Mouse (Mus musculus) hindbrain, embryonic 11.5 days (tissue): Measurements from ENCODE around the gene Erfe. TPM values are rescaled to one million over a fixed set of nuclear protein-coding genes. Genes with fewer than 3 reads are reported as not detected.

ENCODE experiments used
- ATAC-seq: fragments of 200-750 bp; cut with Nextera tagmentation; 2 replicates; pipeline ENCODE4 v1.8.0; 2017; ENCODE audit warnings: mild to moderate bottlenecking, moderate TSS enrichment, moderate library complexity; ENCODE audit not compliant: low FRiP score
- DNase-seq: peaks from one replicate; pipeline ENCODE4 v3.0.0-alpha.2; 2015; ENCODE audit warnings: low spot score
- H3K27ac ChIP-seq: fragments of 300-500 bp; sonication (generic); 2 replicates; pipeline ENCODE4 v1.5.1; 2014; ENCODE audit warnings: mild to moderate bottlenecking, low read depth, low read length
- H3K27me3 ChIP-seq: fragments of 300-500 bp; sonication (generic); 2 replicates; pipeline ENCODE4 v1.6.1; 2014; ENCODE audit warnings: mild to moderate bottlenecking, low read length, moderate library complexity, mixed read lengths; ENCODE audit not compliant: control insufficient read depth, insufficient read depth
- H3K36me3 ChIP-seq: fragments of 300-500 bp; sonication (generic); 2 replicates; pipeline ENCODE4 v1.6.1; 2014; ENCODE audit warnings: mild to moderate bottlenecking, low read length, moderate library complexity, mixed read lengths; ENCODE audit not compliant: control insufficient read depth, insufficient read depth
- H3K4me1 ChIP-seq: fragments of 300-500 bp; sonication (generic); replicated peaks from 2 replicates; pipeline ENCODE4 v1.6.1; 2014; ENCODE audit warnings: low read length, mixed read lengths; ENCODE audit not compliant: control insufficient read depth, insufficient read depth
- H3K4me2 ChIP-seq: fragments of 300-500 bp; sonication (generic); replicated peaks from 2 replicates; pipeline ENCODE4 v1.6.1; 2014; ENCODE audit warnings: mild to moderate bottlenecking, low read depth, low read length
- H3K4me3 ChIP-seq: fragments of 300-500 bp; sonication (generic); 2 replicates; pipeline ENCODE4 v1.5.1; 2014; ENCODE audit warnings: low read depth, low read length
- H3K9ac ChIP-seq: fragments of 300-500 bp; sonication (generic); 2 replicates; pipeline ENCODE4 v1.6.1; 2014; ENCODE audit warnings: low read depth, low read length
- H3K9me3 ChIP-seq: fragments of 300-500 bp; sonication (generic); 2 replicates; pipeline ENCODE4 v1.6.1; 2016; ENCODE audit warnings: low read length; ENCODE audit not compliant: control insufficient read depth
- WGBS: fragments of 180-500 bp; shearing (Covaris S2); extraction: QIAGEN DNeasy Blood & Tissue Kit; methylation state at CpG from one replicate; pipeline ENCODE4 v1.1.7; 2014; 5-methylcytosine and 5-hydroxymethylcytosine counted together
- polyA plus RNA-seq: library from polyadenylated mRNA; unstranded; fragments of >200 nt; fragmentation: Nextera tagmentation; extraction: Ambion mirVana; gene quantifications from 2 replicates; pipeline ENCODE4 v1.2.1, GENCODE M21; 2014

Gene Erfe
- polyA plus RNA-seq, result 0.68 and 1.0 TPM in 2 replicates

DNA sequence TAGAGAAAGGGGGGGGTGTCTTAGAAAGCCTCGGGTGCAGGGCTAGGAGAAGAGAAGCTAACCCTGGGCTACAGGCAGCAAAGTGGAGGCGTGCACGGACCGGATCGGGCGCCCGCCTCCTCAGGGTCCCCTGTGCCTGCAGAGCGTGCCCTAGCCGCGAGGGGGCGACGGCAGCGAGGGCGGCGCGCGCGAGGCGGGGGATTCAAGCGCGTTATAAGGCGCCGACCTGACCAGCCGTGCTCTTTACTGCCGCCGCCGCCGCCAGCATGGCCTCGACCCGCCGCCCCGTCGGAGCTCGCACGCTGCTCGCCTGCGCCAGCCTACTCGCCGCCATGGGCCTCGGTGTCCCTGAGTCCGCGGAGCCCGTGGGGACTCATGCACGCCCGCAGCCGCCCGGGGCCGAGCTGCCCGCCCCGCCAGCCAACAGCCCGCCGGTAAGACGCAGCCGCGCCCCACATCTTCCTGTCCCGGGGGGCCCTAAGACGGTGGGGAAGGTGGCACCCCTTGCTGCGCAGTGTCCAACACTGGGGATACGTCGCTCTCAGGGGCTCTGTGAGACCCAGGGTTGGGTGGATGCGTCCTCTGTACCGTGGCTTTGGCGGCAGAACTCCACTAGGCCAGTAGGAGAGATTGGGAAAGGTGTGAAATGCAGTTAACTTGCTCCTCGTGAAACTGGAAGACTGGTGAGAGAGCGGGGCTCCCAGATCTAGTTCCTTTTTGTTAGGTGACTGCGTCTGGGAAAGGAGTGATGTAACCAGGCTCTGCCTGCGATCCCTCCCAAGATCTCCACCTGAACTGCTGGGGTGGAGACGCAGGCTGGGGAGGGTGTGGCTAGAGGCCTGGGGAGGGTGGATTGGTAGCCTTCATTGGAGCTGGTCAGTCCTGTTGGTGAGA lies at the start of gene Erfe:
Erfe (plus strand) TSS at position 216 of the 894 bp plus-strand sequence.
- under 1% methylated on average over 65 of the region's 68 CpGs for WGBS
- ATAC-seq, result peak; percentile 60; the same call in 1 of the 2 replicates
- Histone ChIP-seq H3K4me3 (peak within 1 kb of the TSS; percentile 38), H3K9me3 (no peaks in the 10 kb centered on the region; the same call in 1 of the 2 replicates), H3K4me1 (no peaks in the 10 kb centered on the region), H3K27me3 (peaks cover 9% of the 10 kb centered on the region), H3K4me2 (peak within 1 kb of the TSS; percentile 82), H3K27ac (no peak within 1 kb of the TSS), H3K36me3 (peaks cover 7% of the 10 kb centered on the region; the same call in 1 of the 2 replicates), H3K9ac (peak within 1 kb of the TSS; percentile 50)
- DNase-seq, result peak; percentile 86

DNA sequence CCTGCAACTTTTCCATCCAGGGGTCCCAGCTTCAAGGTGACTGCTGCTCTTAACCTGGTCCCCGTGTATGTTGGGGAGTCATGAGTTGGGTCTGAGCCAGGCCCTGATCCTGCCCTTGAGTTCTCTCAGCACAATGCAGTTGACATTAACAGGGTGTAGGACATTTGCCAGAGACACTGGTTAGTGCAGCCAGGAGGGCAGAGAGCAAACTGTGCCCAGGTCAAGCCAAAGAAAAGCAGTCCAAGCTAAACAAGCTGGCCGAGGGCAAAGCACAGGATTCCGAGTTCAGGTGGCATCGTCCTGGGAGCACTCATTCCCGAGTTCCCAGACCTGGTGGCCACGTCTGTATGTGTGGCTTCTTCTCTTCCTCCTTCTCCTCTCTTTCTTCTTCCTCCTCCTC lies 48.6 kb upstream of the Erfe start:
- H3K4me1 ChIP-seq, result no peaks in the 10 kb centered on the region
- H3K36me3 ChIP-seq, result no peaks in the 10 kb centered on the region
- H3K9me3 ChIP-seq, result no peaks in the 10 kb centered on the region
- ATAC-seq (no peak), DNase-seq (no peak)
- H3K27me3 ChIP-seq, result no peaks in the 10 kb centered on the region
- H3K4me3 ChIP-seq, result no peak overlapping the region
- no peak overlapping the region for H3K4me2 ChIP-seq
- no peak overlapping the region for H3K27ac ChIP-seq
- 94% methylated on average over 6 of the region's 6 CpGs for WGBS
- no peak overlapping the region for H3K9ac ChIP-seq

DNA sequence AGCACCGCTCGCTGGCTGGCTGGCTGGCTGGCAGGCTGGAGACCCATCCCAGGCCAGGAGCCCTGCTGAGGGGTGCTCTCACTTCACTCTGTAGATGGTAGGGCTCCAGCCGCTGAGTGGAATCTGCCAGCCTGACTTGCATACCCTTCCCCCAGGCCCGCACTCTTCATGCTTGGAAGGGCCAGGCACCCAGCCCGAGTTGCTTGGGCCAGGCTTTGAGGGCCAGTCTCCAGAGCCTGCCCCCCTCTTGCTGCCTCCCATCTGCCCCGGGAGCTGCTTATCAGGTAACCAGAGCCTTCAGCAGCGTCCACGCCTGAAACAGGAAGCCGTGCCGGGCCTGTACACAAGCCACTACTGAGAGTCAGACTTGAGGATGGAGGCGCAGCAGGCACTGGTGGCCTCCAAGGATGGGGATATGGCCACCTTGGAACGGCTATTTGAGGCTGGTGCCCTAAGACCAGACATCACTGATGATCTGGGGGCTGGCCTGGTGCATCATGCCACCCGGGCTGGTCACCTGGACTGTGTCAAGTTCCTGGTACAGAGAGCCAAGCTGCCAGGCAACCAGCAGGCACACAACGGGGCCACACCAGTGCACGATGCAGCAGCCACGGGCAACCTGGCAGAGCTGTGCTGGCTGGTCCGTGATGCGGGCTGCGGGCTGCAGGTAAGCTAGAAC lies 44.3 kb upstream of the Erfe start, which contains the start of gene Espnl:
Espnl (plus strand) TSS at position 316 of the 679 bp plus-strand sequence.
- Histone ChIP-seq H3K27ac (no peak within 1 kb of the TSS), H3K9ac (no peak within 1 kb of the TSS), H3K4me2 (no peak within 1 kb of the TSS), H3K4me3 (no peak within 1 kb of the TSS), H3K36me3 (no peaks in the 10 kb centered on the region), H3K9me3 (no peaks in the 10 kb centered on the region), H3K4me1 (no peaks in the 10 kb centered on the region), H3K27me3 (no peaks in the 10 kb centered on the region)
- 76% methylated on average over 19 of the region's 19 CpGs for WGBS
- no peak for ATAC-seq
- DNase-seq, result no peak

DNA sequence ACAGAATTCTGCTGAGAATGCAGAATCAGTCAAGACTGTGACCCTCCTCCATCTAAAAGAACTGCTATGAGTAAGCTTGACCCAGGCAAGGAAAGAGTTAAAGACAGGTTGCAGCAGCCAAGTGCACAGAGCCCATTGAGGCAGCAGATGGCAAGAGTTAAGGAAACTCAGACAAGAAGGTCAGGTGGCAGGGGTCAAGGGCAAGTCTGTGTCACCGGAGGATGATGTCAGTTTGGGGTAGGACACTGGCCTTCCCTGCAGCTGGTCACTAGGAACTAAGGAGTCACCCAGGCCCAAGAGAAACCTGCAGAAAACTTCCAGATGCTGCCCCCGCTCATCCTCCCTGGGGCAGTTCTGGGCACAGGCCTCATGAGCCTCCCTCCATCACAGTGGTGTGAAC lies 41.6 kb upstream of the Erfe start:
- no peak overlapping the region for H3K9ac ChIP-seq
- no peaks in the 10 kb centered on the region for H3K36me3 ChIP-seq
- H3K4me2 ChIP-seq, result no peak overlapping the region
- no peak overlapping the region for H3K27ac ChIP-seq
- H3K27me3 ChIP-seq, result no peaks in the 10 kb centered on the region
- no peak overlapping the region for H3K4me3 ChIP-seq
- H3K9me3 ChIP-seq, result no peaks in the 10 kb centered on the region
- DNase-seq (no peak), ATAC-seq (no peak)
- H3K4me1 ChIP-seq, result no peaks in the 10 kb centered on the region
- 77% methylated on average over 2 of the region's 2 CpGs for WGBS

DNA sequence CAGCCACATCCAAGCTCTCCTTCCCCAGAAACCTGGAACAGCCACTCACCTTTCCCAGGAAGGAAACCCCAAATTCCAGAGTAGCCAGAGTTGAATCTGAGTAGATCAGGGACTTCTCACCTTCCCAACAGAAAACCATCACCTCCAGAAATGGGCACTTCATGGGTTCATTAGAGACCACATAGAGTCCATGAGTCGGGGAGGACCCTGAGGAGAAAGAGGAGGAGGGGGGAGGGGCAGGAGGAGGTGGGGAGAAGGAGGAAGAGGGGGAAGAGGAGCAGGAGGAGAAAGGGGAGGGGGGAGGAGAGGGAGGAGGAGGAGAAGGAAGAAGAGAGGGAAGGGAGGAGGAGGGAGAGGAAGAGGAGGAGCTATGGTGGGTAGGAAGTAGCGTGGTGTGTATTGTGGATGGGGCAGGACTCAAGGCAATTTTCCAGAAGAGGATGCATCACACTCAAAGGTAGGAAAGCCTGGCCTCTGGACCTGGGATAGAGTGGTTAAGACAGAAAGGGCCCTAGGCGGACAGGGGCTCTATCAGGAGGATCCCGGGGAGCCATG lies 40.7 kb upstream of the Erfe start:
- no peaks in the 10 kb centered on the region for H3K36me3 ChIP-seq
- no peaks in the 10 kb centered on the region for H3K4me1 ChIP-seq
- DNase-seq (no peak), ATAC-seq (no peak)
- H3K9me3 ChIP-seq, result no peaks in the 10 kb centered on the region
- WGBS, result 79% methylated on average over 4 of the region's 4 CpGs
- no peak overlapping the region for H3K4me2 ChIP-seq
- no peak overlapping the region for H3K9ac ChIP-seq
- H3K27me3 ChIP-seq, result no peaks in the 10 kb centered on the region
- H3K27ac ChIP-seq, result no peak overlapping the region
- no peak overlapping the region for H3K4me3 ChIP-seq

DNA sequence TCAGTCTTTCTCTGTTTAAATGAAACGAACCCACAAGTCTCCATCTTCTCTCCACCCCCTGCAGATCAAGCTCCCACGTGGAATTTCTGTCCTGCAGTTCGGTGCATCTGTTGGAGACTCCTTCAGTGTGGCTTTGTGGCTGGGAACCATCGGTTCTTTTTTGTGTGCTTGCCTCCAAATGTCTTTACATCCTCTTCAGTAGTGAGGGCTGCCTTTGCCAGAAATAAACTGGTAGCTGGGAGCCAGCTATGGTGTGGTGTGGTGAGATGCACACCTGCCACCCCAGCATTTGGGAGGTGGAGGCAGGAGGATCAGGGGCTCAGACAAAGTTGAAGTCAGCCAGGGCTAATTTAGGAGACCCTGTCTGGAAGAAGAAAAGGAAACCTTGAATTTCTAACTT lies 34.1 kb upstream of the Erfe start:
- Histone ChIP-seq H3K9me3 (no peaks in the 10 kb centered on the region), H3K9ac (no peak overlapping the region), H3K4me3 (no peak overlapping the region), H3K27me3 (no peaks in the 10 kb centered on the region), H3K27ac (no peak overlapping the region), H3K36me3 (no peaks in the 10 kb centered on the region), H3K4me1 (no peaks in the 10 kb centered on the region), H3K4me2 (no peak overlapping the region)
- WGBS, result 58% methylated on average over 4 of the region's 4 CpGs
- ATAC-seq (no peak), DNase-seq (no peak)

DNA sequence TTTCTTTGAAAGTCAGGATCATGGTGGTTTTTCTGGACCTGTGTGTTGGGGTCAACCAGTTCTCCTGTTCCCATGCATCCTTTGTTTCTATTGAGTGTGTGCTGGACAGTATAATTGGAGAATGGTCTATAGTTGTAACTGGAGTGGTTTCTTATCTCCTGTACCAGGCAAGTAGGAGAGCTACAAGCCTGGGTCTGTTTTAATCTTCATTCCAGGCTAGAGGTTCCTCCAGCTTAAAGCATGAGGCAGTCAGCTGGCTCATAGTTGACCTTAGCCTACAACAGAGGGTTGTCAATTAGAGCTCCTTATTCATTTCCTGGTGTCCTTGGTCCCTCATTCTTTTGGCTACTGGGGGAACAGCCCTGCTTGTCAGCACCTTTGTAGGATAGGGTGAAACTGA lies 32.6 kb upstream of the Erfe start:
- no peak overlapping the region for H3K4me3 ChIP-seq
- no peak for ATAC-seq
- no peak overlapping the region for H3K9ac ChIP-seq

DNA sequence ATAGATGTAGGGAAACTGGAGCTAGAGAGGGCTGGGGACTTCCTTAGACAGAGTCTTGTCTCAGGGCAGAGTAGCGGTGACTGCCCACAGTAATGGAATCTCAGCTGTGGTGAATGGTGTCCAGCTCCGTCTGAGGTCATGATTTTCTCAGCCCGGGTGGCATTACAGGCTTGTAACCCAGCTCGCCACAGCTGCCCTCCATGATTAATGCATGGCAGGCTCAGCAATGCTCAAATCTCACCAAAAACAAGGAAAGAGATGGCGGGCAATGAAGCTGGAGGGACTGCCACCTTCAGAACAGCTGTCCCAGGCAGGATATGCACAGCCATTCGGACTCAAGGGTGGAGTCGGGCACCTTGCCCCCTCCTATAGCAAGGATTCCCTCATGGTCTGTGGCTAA lies 28.9 kb upstream of the Erfe start:
- WGBS, result 94% methylated on average over 7 of the region's 7 CpGs
- Histone ChIP-seq H3K4me2 (no peak overlapping the region), H3K9ac (no peak overlapping the region), H3K4me1 (no peaks in the 10 kb centered on the region), H3K36me3 (no peaks in the 10 kb centered on the region), H3K4me3 (no peak overlapping the region), H3K27ac (no peak overlapping the region), H3K9me3 (no peaks in the 10 kb centered on the region), H3K27me3 (no peaks in the 10 kb centered on the region)
- no peak for DNase-seq
- ATAC-seq, result no peak

More for the DNA sequence above, 32.6 kb upstream of the Erfe start:
- no peaks in the 10 kb centered on the region for H3K9me3 ChIP-seq
- no peak overlapping the region for H3K27ac ChIP-seq
- no peak overlapping the region for H3K4me2 ChIP-seq
- H3K4me1 ChIP-seq, result no peaks in the 10 kb centered on the region
- DNase-seq, result no peak
- H3K36me3 ChIP-seq, result no peaks in the 10 kb centered on the region
- H3K27me3 ChIP-seq, result no peaks in the 10 kb centered on the region
